Mouse (Mus musculus): ENCODE results near the gene Nat8f5.
"Not testable (repeated sequence)": the region's sequence is repeated elsewhere in the genome, so short reads cannot be mapped to it uniquely, and the experiment has no call there.

Nat8f5 gene

GRCm38 (mm10) chr6:85820837-85821236, at the start of gene Nat8f5, which contains the start of gene Nat8f6:
TSS of gene Nat8f5 (minus strand) at chr6:85820972.
TSS of gene Nat8f6 (minus strand) at chr6:85820954.
- no peak for DNase-seq (ENCODE audit: low read depth)

- not testable (repeated sequence) for DNase-seq (ENCODE audit: low read depth)
Observed at GRCm38 (mm10) chr6:85869006-85869405, 48.2 kb upstream of the Nat8f5 start, which contains the start of gene Nat8f2. TSS of gene Nat8f2 (minus strand) at chr6:85869158.

- DNase-seq (ENCODE audit: low read depth): no peak
Observed at GRCm38 (mm10) chr6:85867726-85868690, 47.2 kb upstream of the Nat8f5 start.

GRCm38 (mm10) chr6:85866995-85867394, 46.2 kb upstream of the Nat8f5 start:
- not testable (repeated sequence) for DNase-seq (ENCODE audit: low read depth)

GRCm38 (mm10) chr6:85866166-85866565, 45.4 kb upstream of the Nat8f5 start:
- DNase-seq (ENCODE audit: low read depth): not testable (repeated sequence)

GRCm38 (mm10) chr6:85864900-85865639, 44.3 kb upstream of the Nat8f5 start:
- DNase-seq (ENCODE audit: low read depth): peak; percentile 39

GRCm38 (mm10) chr6:85863840-85864239, 43.1 kb upstream of the Nat8f5 start:
- no peak for DNase-seq (ENCODE audit: low read depth)

GRCm38 (mm10) chr6:85863136-85863535, 42.4 kb upstream of the Nat8f5 start:
- DNase-seq (ENCODE audit: low read depth): no peak

- DNase-seq (ENCODE audit: low read depth): no peak
Observed at GRCm38 (mm10) chr6:85862565-85862964, 41.8 kb upstream of the Nat8f5 start.

- DNase-seq (ENCODE audit: low read depth): no peak
Observed at GRCm38 (mm10) chr6:85861247-85861646, 40.5 kb upstream of the Nat8f5 start.

- peak; percentile 75 for DNase-seq (ENCODE audit: low read depth)
Observed at GRCm38 (mm10) chr6:85856194-85856678, 35.5 kb upstream of the Nat8f5 start.

GRCm38 (mm10) chr6:85853481-85853880, 32.7 kb upstream of the Nat8f5 start:
- DNase-seq (ENCODE audit: low read depth): no peak

GRCm38 (mm10) chr6:85851062-85851773, 30.4 kb upstream of the Nat8f5 start:
- DNase-seq (ENCODE audit: low read depth): no peak

GRCm38 (mm10) chr6:85849240-85849639, 28.5 kb upstream of the Nat8f5 start:
- no peak for DNase-seq (ENCODE audit: low read depth)

- DNase-seq (ENCODE audit: low read depth): no peak
Observed at GRCm38 (mm10) chr6:85848140-85848539, 27.4 kb upstream of the Nat8f5 start.

- DNase-seq (ENCODE audit: low read depth): no peak
Observed at GRCm38 (mm10) chr6:85846921-85847320, 26.1 kb upstream of the Nat8f5 start.

GRCm38 (mm10) chr6:85843677-85844458, 23.1 kb upstream of the Nat8f5 start:
- DNase-seq (ENCODE audit: low read depth): peak; percentile 73

GRCm38 (mm10) chr6:85839982-85840381, 19.2 kb upstream of the Nat8f5 start:
- DNase-seq (ENCODE audit: low read depth): peak; percentile 21

- no peak for DNase-seq (ENCODE audit: low read depth)
Observed at GRCm38 (mm10) chr6:85838674-85839073, 17.9 kb upstream of the Nat8f5 start.

GRCm38 (mm10) chr6:85837307-85837706, 16.5 kb upstream of the Nat8f5 start:
- peak; percentile 25 for DNase-seq (ENCODE audit: low read depth)

- peak; percentile 74 for DNase-seq (ENCODE audit: low read depth)
Observed at GRCm38 (mm10) chr6:85836827-85837226, 16.1 kb upstream of the Nat8f5 start.

Data from NIH3T3 (cell line).